Mouse (Mus musculus): ENCODE results near the gene Larp1. TPM values are rescaled to one million over a fixed set of nuclear protein-coding genes. Genes with fewer than 3 reads are reported as not detected.

The Larp1 gene
- polyA plus RNA-seq, 1 experiment, result 34.6 TPM

- 84% methylated on average over 4 of the region's 4 CpGs for WGBS
- TF ChIP-seq POLR2A (IDR thresholded peaks at IDR 0.05; ENCODE audit: borderline replicate concordance, extremely low read depth, low read depth, low read length) (no peak), CTCF (IDR thresholded peaks at IDR 0.05; ENCODE audit: insufficient read depth, low read length) (no peak)
- peaks cover 5% of the 10 kb centered on the region for H3K4me1 ChIP-seq (ENCODE audit: control insufficient read depth, insufficient read depth, low read length)
- no peak for DNase-seq
- H3K4me3 ChIP-seq (replicated peaks; ENCODE audit: extremely low read depth, low read depth, low read length), result no peak overlapping the region
Observed at GRCm38 (mm10) chr11:58101194-58101720, 92.4 kb downstream of the Larp1 start.

- no peak for TF ChIP-seq CTCF (IDR thresholded peaks at IDR 0.05; ENCODE audit: insufficient read depth, low read length)
- no peak for TF ChIP-seq POLR2A (IDR thresholded peaks at IDR 0.05; ENCODE audit: borderline replicate concordance, extremely low read depth, low read depth, low read length)
- Histone ChIP-seq H3K4me3 (replicated peaks; ENCODE audit: extremely low read depth, low read depth, low read length) (no peak overlapping the region), H3K4me1 (ENCODE audit: control insufficient read depth, insufficient read depth, low read length) (peaks cover 5% of the 10 kb centered on the region)
- DNase-seq, result no peak
- 62% methylated on average over 3 of the region's 3 CpGs for WGBS
Observed at GRCm38 (mm10) chr11:58102146-58102545, 93.3 kb downstream of the Larp1 start.

GRCm38 (mm10) chr11:58102581-58103343 lies 93.9 kb downstream of the Larp1 start:
- Histone ChIP-seq H3K4me1 (ENCODE audit: control insufficient read depth, insufficient read depth, low read length) (peaks cover 3% of the 10 kb centered on the region), H3K4me3 (replicated peaks; ENCODE audit: extremely low read depth, low read depth, low read length) (no peak overlapping the region)
- TF ChIP-seq POLR2A (IDR thresholded peaks at IDR 0.05; ENCODE audit: borderline replicate concordance, extremely low read depth, low read depth, low read length), result no peak
- TF ChIP-seq CTCF (IDR thresholded peaks at IDR 0.05; ENCODE audit: insufficient read depth, low read length), result no peak
- 80% methylated on average over 9 of the region's 9 CpGs for WGBS
- DNase-seq, result no peak

- no peak for DNase-seq
- Histone ChIP-seq H3K4me1 (ENCODE audit: control insufficient read depth, insufficient read depth, low read length) (peaks cover 3% of the 10 kb centered on the region), H3K4me3 (replicated peaks; ENCODE audit: extremely low read depth, low read depth, low read length) (peak overlapping the region; percentile 46)
- 57% methylated on average over 13 of the region's 13 CpGs for WGBS
- no peak for TF ChIP-seq CTCF (IDR thresholded peaks at IDR 0.05; ENCODE audit: insufficient read depth, low read length)
- TF ChIP-seq POLR2A (IDR thresholded peaks at IDR 0.05; ENCODE audit: borderline replicate concordance, extremely low read depth, low read depth, low read length), result no peak
Observed at GRCm38 (mm10) chr11:58103344-58103653, 94.4 kb downstream of the Larp1 start.

GRCm38 (mm10) chr11:58103697-58104306 lies 94.9 kb downstream of the Larp1 start, which contains the start of gene Cnot8:
TSS of gene Cnot8 (plus strand) at chr11:58104153.
- TF ChIP-seq POLR2A (IDR thresholded peaks at IDR 0.05; ENCODE audit: borderline replicate concordance, extremely low read depth, low read depth, low read length) (peak; percentile 88; the same call in 1 of the 2 replicates), CTCF (IDR thresholded peaks at IDR 0.05; ENCODE audit: insufficient read depth, low read length) (no peak)
- Histone ChIP-seq H3K4me3 (replicated peaks; ENCODE audit: extremely low read depth, low read depth, low read length) (peak within 1 kb of the TSS; percentile 93), H3K4me1 (ENCODE audit: control insufficient read depth, insufficient read depth, low read length) (peaks cover 3% of the 10 kb centered on the region)
- WGBS, result under 1% methylated on average over 55 of the region's 55 CpGs
- DNase-seq, result peak; percentile 99

- 2% methylated on average over 24 of the region's 24 CpGs for WGBS
- TF ChIP-seq CTCF (IDR thresholded peaks at IDR 0.05; ENCODE audit: insufficient read depth, low read length) (no peak), POLR2A (IDR thresholded peaks at IDR 0.05; ENCODE audit: borderline replicate concordance, extremely low read depth, low read depth, low read length) (peak; percentile 29; the same call in 1 of the 2 replicates)
- Histone ChIP-seq H3K4me1 (ENCODE audit: control insufficient read depth, insufficient read depth, low read length) (peaks cover 3% of the 10 kb centered on the region), H3K4me3 (replicated peaks; ENCODE audit: extremely low read depth, low read depth, low read length) (peak overlapping the region; percentile 93)
- no peak for DNase-seq
Observed at GRCm38 (mm10) chr11:58104351-58104791, 95.5 kb downstream of the Larp1 start.

- H3K4me1 ChIP-seq (ENCODE audit: control insufficient read depth, insufficient read depth, low read length), result peaks cover 3% of the 10 kb centered on the region
- TF ChIP-seq POLR2A (IDR thresholded peaks at IDR 0.05; ENCODE audit: borderline replicate concordance, extremely low read depth, low read depth, low read length) (no peak), CTCF (IDR thresholded peaks at IDR 0.05; ENCODE audit: insufficient read depth, low read length) (no peak)
- no peak for DNase-seq
- no peak overlapping the region for H3K4me3 ChIP-seq (replicated peaks; ENCODE audit: extremely low read depth, low read depth, low read length)
- 51% methylated on average over 3 of the region's 3 CpGs for WGBS
Observed at GRCm38 (mm10) chr11:58107009-58107408, 98.1 kb downstream of the Larp1 start.

- 69% methylated on average over 4 of the region's 4 CpGs for WGBS
- TF ChIP-seq POLR2A (IDR thresholded peaks at IDR 0.05; ENCODE audit: borderline replicate concordance, extremely low read depth, low read depth, low read length), result no peak
- no peak for TF ChIP-seq CTCF (IDR thresholded peaks at IDR 0.05; ENCODE audit: insufficient read depth, low read length)
Observed at GRCm38 (mm10) chr11:58107664-58108337, 98.9 kb downstream of the Larp1 start.

More at GRCm38 (mm10) chr11:58107664-58108337, 98.9 kb downstream of the Larp1 start:
- no peak for DNase-seq
- peaks cover 3% of the 10 kb centered on the region for H3K4me1 ChIP-seq (ENCODE audit: control insufficient read depth, insufficient read depth, low read length)
- no peak overlapping the region for H3K4me3 ChIP-seq (replicated peaks; ENCODE audit: extremely low read depth, low read depth, low read length)

Other genes starting within 250 kb of the Larp1 start
- gene Sap30l, start 207.4 kb upstream of the Larp1 start, polyA plus RNA-seq (2012; rRNA removed), result 24.7 and 37.0 TPM in 2 replicates
- 0.06 TPM in 1 of 2 replicates, not detected in the other for gene Hand1, start 176.2 kb upstream of the Larp1 start, polyA plus RNA-seq (2012; rRNA removed)
- gene Gm12248, start 84.1 kb downstream of the Larp1 start, polyA plus RNA-seq (2012; rRNA removed), result 0.42 and 1.6 TPM in 2 replicates
- gene Cnot8, start 95.1 kb downstream of the Larp1 start, polyA plus RNA-seq (2012; rRNA removed), result 41.5 and 64.0 TPM in 2 replicates
- 5.5 and 5.7 TPM in 2 replicates for gene Gemin5, start 159.5 kb downstream of the Larp1 start, polyA plus RNA-seq (2012; rRNA removed)
- 18.4 and 22.6 TPM in 2 replicates for gene Mrpl22, start 162.6 kb downstream of the Larp1 start, polyA plus RNA-seq (2012; rRNA removed)
- 11.6 and 14.7 TPM in 2 replicates for gene Igtp, start 190.5 kb downstream of the Larp1 start, polyA plus RNA-seq (2012; rRNA removed)
- 13.9 and 16.4 TPM in 2 replicates for gene Irgm2, start 190.6 kb downstream of the Larp1 start, polyA plus RNA-seq (2012; rRNA removed)

Measured in lung, adult 2 months (tissue).